Mouse (Mus musculus) left cerebral cortex, postnatal 36 days (tissue): Measurements from ENCODE around the gene Gm45837. TPM values are rescaled to one million over a fixed set of nuclear protein-coding genes. Genes with fewer than 3 reads are reported as not detected.
A peak's percentile ranks its signal among the peaks of the same experiment; 100 is the strongest.

ENCODE experiments used
- DNase-seq, 2 experiments: peaks; one replicate each; pipeline ENCODE4 v3.0.0; 2021 to 2022; ENCODE audit warnings: low spot score in 2 of 2, mixed read lengths in 1 of 2
- intact Hi-C: fragments of 180-260 bp; cut with DNase I; formaldehyde crosslinking; loops from one replicate; pipeline ENCODE4 v1.15.1; 2025
- total RNA-seq, 2 experiments: library from RNA; stranded (reverse); gene quantifications; 2 replicates each; pipeline ENCODE4 v1.2.3; 2021

The Gm45837 gene
- total RNA-seq, 2 experiments from 2014 or later = 1.7 TPM; not detected in 1

DNA sequence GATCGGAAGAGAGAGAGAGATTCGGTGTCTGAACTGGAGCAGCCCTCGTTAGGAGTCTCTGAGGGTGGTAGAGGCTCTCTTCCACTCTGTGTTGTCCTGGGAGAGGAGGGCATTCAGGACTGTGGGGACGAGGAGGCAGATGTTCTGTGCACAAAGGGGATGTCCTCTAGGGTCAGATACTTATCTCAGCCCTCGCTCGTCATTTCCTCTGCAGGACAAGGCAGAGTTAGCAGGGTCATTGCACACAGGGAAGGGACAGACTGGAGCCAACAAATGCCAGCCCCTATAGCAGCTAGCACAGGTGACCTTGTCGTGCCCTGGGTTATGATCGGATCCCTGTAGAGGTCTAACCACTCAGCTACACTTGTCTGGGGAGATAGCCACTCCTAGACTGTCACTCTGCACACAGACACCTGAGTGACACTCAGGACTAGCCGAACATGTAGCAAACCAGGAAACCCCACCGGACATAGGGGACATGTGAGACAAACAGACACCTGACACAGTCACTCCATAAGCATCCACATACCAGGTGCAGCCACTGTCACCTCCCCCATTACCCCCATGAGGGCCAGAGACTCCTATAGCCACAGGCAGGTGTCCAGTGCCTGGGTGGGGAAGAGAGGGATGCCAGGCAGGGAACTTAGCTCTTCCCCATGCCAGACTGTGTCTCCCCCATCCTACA lies 49.4 kb downstream of the Gm45837 start:
- DNase-seq = no peak
- intact Hi-C loops = no loop called here

- DNase-seq = peak in 1 of 2 experiments; percentile 56
- intact Hi-C loops = no loop called here
Observed at GRCm38 (mm10) chr7:101460608-101460957, 49.9 kb downstream of the Gm45837 start.

GRCm38 (mm10) chr7:101461571-101461970 lies 50.9 kb downstream of the Gm45837 start:
- intact Hi-C loops = no loop called here
- no peak for DNase-seq

- intact Hi-C loops = no loop called here
- peak in 1 of 2 experiments; percentile 76 for DNase-seq
Observed at GRCm38 (mm10) chr7:101462327-101463068, 51.8 kb downstream of the Gm45837 start.

GRCm38 (mm10) chr7:101463665-101464271 lies 53.1 kb downstream of the Gm45837 start:
- intact Hi-C loops = no loop called here
- DNase-seq = no peak

DNA sequence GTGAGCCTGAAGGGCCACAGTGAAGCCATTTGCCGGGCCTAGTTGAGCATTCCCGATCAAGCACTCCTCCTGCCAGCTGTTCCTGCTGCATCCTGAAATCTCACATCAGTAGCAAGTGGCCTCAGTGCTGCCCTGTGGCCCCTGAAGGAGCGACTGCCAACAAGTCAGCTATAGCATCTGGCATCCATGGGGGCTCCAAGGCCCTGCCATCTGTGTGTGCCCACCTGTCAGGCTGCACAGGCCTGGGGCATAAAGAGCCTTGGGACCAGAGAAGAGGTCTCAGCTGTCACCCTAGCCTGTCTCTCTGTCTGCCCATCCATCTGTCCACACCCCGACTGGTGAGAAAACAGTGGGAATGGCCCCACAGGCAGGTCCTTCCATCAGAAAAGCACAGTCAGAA lies 54.2 kb downstream of the Gm45837 start:
- intact Hi-C loops = no loop called here
- DNase-seq = no peak

GRCm38 (mm10) chr7:101465392-101465791 lies 54.7 kb downstream of the Gm45837 start:
- no peak for DNase-seq
- intact Hi-C loops = no loop called here

DNA sequence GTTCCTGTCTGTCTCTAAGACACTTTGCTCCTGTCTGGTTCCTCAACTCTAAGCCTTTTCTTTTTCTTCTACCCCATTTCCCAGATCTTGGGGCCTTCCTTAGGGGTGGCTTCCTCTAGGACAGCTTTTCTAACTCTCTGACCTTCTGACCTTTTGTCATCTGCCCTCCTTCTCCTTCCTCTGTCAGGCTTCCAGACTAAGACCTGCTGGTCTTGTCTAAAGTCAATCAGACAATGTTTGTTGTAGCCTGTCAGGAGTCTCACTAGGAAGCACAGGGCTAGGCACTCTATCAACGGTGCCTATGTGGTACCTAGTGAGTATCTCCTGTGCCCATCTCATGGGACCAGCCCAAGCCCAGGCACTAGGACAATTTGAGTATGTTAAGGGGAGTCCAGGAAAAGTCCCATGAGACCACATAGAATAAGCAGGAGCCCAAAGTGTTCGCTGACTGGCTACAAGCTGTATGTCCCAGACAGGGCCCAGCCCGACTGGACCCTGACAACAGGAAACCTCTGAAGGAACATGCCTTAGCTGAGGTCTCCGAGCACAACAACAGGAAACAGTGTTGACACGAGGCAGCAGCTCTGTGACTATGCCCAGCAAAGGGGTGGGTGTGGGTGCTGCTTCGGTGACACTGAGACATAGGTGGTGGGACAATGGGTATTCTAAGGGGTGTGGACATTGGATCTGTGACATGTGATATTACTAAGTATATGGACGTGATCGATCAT lies 55.3 kb downstream of the Gm45837 start:
- intact Hi-C loops = no loop called here
- DNase-seq = no peak

DNA sequence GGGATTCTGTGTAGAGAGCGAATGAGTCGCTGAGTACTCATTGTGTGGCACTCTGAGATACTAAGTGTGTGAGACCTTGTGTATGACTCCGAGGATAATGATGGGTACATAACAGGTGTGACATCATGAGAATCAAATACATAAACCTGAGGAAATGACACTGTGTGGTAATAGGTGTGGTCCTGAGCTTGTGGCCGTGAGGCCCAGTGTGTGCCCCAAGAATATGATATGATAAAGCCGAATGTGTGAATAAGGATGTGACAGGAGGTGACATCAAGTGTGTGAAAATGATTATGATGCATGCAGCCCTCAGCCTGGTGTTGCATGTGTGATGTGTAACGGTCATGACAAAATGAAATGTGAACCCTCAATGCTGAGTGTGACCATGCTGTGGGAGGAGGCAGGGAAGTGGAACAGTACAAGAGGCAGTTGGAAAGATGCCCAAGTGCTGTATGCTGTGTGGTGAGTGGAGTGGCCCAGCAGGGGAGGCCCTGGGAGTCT lies 55.9 kb downstream of the Gm45837 start:
- DNase-seq = no peak
- intact Hi-C loops = no loop called here

DNA sequence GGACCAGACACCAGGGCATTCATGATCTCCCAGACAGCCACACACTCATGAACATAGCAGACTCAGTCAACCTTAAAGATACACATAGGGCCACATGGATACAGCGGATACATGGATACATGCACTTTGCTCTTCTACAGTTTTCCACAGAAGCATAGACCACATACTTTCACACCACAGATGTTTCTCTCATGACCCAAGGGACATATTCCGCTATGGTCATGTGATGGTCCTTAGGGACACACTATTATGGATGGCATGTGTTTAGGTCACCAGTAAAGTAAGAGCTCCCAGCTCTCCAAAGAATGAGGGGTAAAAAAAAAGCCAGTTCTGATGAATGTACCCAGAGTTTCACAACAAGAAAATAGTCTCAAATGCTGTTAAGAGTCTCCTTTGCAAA lies 60.7 kb downstream of the Gm45837 start:
- intact Hi-C loops = no loop called here
- no peak for DNase-seq

- intact Hi-C loops = no loop called here
- DNase-seq = no peak
Observed at GRCm38 (mm10) chr7:101471968-101472480, 61.3 kb downstream of the Gm45837 start.

- no peak for DNase-seq
- intact Hi-C loops = no loop called here
Observed at GRCm38 (mm10) chr7:101472598-101473558, 62.2 kb downstream of the Gm45837 start.

GRCm38 (mm10) chr7:101474399-101474811 lies 63.7 kb downstream of the Gm45837 start:
- DNase-seq = no peak
- intact Hi-C loops = no loop called here

DNA sequence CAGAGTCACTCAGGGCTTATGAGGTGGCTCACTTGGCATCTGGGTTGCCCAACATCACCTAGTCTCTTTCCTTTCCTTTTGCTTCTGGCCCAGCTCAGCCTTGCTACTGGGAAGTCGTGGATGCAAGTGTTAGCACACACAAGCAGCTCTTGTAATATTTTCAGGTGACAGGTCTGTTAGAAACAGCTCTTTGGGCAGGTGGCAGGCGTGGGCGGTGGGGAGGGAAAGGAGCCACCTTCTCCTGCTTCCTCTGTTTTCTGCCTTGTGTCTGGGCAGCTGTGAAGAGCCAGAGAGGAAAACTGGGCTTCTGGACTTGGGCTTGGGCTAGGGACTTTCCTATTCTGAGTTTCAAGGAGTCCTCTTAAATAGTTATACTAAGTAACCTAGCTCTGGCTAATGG lies 65.3 kb downstream of the Gm45837 start:
- peak in 1 of 2 experiments; percentile 60 for DNase-seq
- intact Hi-C loops = no loop called here

- intact Hi-C loops = no loop called here
- peak in 1 of 2 experiments; percentile 56 for DNase-seq
Observed at GRCm38 (mm10) chr7:101476493-101476892, 65.8 kb downstream of the Gm45837 start.

DNA sequence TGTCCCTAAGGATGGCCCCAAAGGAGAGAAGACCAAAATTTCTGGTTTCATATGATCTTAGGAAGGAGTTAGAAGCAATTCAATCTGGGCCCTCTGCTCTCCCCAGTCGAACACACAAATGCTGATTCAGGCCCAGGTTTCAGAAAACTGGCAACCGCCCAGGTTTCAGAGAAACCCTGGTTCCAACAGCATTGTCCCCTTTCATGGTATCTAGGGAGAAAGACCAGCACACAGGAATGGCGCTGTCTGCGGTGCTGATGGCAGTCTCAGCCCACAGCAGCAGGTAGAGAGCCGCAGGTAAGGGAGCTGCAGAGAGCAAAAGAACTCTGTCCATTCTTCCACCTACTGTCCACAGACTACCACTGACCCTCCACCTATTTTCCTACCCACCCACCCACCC lies 66.5 kb downstream of the Gm45837 start:
- intact Hi-C loops = no loop called here
- no peak for DNase-seq

DNA sequence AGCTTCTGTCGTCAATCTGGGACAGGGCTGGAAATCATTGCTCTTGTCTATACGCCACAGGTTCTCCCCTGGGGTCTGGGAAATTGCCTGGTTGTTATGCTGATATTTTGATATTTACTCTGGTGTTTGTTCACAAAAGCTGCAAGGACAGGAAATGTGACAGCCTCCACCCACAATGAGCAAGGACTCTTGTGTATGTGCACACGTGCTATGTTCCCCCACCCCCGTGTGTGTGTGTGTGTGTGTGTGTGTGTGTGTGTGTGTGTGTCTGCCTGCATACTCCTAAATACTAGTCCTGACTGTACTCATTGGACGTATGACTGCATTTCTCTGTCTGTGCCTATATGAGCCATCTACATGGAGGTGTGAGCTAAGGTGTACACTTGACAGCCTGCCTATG lies 67.4 kb downstream of the Gm45837 start:
- intact Hi-C loops = no loop called here
- DNase-seq = no peak

GRCm38 (mm10) chr7:101479841-101480240 lies 69.2 kb downstream of the Gm45837 start:
- intact Hi-C loops = no loop called here
- no peak for DNase-seq

DNA sequence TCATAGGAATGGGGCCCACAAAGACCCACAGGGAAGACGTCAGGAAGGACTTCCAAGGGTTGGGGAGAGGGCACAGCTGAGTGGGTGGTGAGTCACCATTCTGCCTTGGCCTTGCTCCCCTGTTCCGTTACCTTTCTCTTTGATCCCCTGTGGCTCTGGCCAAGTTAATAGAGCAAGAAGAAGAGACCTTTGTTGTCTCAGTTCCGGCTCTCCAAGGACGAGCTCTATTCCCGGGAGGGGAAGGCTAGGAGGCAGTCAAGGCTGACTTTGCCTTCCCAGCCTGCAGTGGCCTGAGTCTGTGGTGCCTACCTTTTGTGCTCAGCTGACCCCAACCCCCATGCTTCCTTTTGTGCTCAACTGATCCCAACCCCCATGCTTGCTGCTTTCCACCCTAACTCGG lies 70.0 kb downstream of the Gm45837 start:
- DNase-seq = no peak
- intact Hi-C loops = no loop called here
